Mouse (Mus musculus) ES-Bruce4 (cell line): ENCODE results near the gene Katna1. TPM values are rescaled to one million over a fixed set of nuclear protein-coding genes. Genes with fewer than 3 reads are reported as not detected.

Experiments
- H3K27ac ChIP-seq: 2 replicates; pipeline ENCODE4 v1.5.1; 2012; ENCODE audit warnings: low read length, inconsistent platforms; ENCODE audit not compliant: insufficient read depth
- H3K27me3 ChIP-seq: 2 replicates; pipeline ENCODE4 v1.6.1; 2012; ENCODE audit warnings: mild to moderate bottlenecking, low read length, inconsistent platforms; ENCODE audit not compliant: control insufficient read depth, poor library complexity, insufficient read depth, severe bottlenecking
- H3K36me3 ChIP-seq: 2 replicates; pipeline ENCODE4 v1.6.1; 2012; ENCODE audit warnings: inconsistent platforms, mild to moderate bottlenecking, low read length, moderate library complexity; ENCODE audit not compliant: control insufficient read depth, poor library complexity, insufficient read depth, severe bottlenecking
- H3K4me1 ChIP-seq: one replicate; pipeline ENCODE4 v1.8.1; 2011; ENCODE audit warnings: low read length; ENCODE audit not compliant: control insufficient read depth, insufficient read depth
- H3K4me3 ChIP-seq: 2 replicates; pipeline ENCODE4 v1.5.1; 2011; ENCODE audit warnings: low read depth, mild to moderate bottlenecking, low read length
- H3K9ac ChIP-seq: 2 replicates; pipeline ENCODE4 v1.6.1; 2012; ENCODE audit warnings: low read depth, mild to moderate bottlenecking, inconsistent platforms; ENCODE audit not compliant: poor library complexity, severe bottlenecking
- H3K9me3 ChIP-seq: replicated peaks from 2 replicates; pipeline ENCODE4 v1.6.1; 2012; ENCODE audit warnings: mild to moderate bottlenecking, low read length, inconsistent platforms; ENCODE audit not compliant: control insufficient read depth, poor library complexity, insufficient read depth, severe bottlenecking
- CTCF ChIP-seq: IDR thresholded peaks from one replicate; pipeline ENCODE4 v1.8.1; 2011; ENCODE audit warnings: low read depth, low read length
- EP300 ChIP-seq: IDR thresholded peaks from 2 replicates; pipeline ENCODE4 v1.6.1; 2011; ENCODE audit warnings: low read depth, low read length; ENCODE audit not compliant: insufficient read depth
- POLR2A ChIP-seq: IDR thresholded peaks from one replicate; pipeline ENCODE4 v1.8.1; 2011; ENCODE audit warnings: low read length; ENCODE audit not compliant: insufficient read depth
- polyA plus RNA-seq: library from polyadenylated mRNA; stranded (reverse); fragments of >200 nt; gene quantifications from 2 replicates; pipeline ENCODE4 v1.2.4, GENCODE M21; 2011; ENCODE audit warnings: low read depth; ENCODE audit not compliant: missing spikeins, insufficient read depth, insufficient read length

Gene Katna1
- polyA plus RNA-seq, result 58.4 and 59.1 TPM in 2 replicates

DNA sequence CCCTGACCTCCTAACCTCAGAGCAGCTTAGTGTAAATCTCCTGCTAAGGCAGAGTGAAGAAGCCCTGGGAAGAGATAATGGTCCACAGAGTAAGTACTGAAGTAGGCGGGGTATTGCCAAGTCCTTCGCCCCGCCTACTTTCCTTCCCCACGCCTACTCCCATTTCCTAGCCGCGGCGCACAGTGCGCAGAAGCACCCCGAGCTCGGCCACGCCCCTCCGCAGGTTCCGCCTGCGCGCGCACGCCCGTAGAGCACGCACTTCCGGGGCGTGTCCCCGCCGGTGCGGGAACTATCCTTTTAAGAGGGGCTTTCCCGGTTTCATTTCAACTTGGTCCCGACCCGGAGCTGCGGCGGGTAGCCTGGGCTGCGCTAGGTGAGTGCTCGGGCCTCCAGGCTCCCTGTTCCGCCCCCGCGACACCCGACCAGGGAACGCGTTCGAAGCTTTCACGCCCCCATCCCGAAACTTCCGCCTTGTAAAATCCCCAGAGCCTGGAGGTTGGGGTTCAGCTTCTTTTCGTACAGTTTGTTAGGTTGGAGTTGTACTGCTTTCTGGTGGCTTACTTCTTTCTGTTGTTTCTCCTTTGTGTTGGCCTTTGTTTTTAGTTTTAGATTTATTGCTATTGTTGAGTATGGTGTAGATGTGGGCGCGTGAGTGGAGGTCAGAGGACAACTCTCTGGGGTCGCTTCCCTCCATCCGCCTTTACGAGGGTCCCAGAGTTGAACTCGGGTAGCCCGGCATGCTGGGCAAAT, at the start of gene Katna1:
Gene Katna1, plus strand, starts transcription at position 250 of the 750 bp plus-strand sequence.
- H3K9ac ChIP-seq, result peak within 1 kb of the TSS; percentile 72
- peak within 1 kb of the TSS; percentile 89 for H3K4me3 ChIP-seq
- H3K27ac ChIP-seq, result no peak within 1 kb of the TSS
- no peak for TF ChIP-seq CTCF
- TF ChIP-seq EP300, result no peak
- peak; percentile 46 for TF ChIP-seq POLR2A
- H3K4me1 ChIP-seq, result no peaks in the 10 kb centered on the region
- H3K36me3 ChIP-seq, result no peaks in the 10 kb centered on the region
- no peaks in the 10 kb centered on the region for H3K27me3 ChIP-seq
- no peaks in the 10 kb centered on the region for H3K9me3 ChIP-seq

DNA sequence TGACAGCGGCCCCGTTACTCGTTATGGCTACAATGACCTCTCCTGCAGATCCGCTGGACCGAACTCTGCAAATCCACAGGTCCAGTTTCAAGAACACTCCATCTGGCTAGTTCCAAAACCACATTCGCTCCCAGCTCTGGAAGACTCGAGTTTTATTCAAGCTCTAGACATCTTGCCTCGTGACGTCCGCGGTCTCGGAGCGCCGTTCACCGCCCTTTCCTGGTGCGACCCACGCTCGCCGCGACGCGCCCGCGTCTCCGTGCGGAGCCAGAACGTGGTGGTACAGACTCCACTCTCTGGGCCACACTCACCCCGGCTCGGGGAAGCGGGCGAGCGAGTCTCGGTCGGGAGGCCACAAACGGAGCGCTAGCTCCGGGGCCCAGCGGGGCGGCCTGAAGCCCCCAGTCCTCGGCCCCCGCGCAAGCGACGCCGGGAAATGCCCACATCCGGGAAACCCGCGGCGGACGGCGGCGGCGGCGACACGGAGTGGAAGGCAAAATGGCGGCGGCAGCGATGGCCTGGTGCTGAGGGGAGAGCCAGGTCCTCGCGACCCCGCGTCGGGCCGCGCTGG, 45.0 kb upstream of the Katna1 start, which contains the start of the genes Pcmt1 and Lats1:
Gene Pcmt1, minus strand, starts transcription at position 406 of the 571 bp plus-strand sequence.
Gene Lats1, plus strand, starts transcription at position 484 of the 571 bp plus-strand sequence.
- H3K9me3 ChIP-seq, result no peaks in the 10 kb centered on the region
- H3K4me3 ChIP-seq, result peak within 1 kb of the TSS; percentile 82
- no peaks in the 10 kb centered on the region for H3K4me1 ChIP-seq
- H3K27me3 ChIP-seq, result no peaks in the 10 kb centered on the region
- peaks cover 37% of the 10 kb centered on the region for H3K36me3 ChIP-seq
- TF ChIP-seq POLR2A (peak; percentile 43), EP300 (no peak)
- H3K27ac ChIP-seq, result no peak within 1 kb of the TSS
- peak within 1 kb of the TSS; percentile 99 for H3K9ac ChIP-seq

DNA sequence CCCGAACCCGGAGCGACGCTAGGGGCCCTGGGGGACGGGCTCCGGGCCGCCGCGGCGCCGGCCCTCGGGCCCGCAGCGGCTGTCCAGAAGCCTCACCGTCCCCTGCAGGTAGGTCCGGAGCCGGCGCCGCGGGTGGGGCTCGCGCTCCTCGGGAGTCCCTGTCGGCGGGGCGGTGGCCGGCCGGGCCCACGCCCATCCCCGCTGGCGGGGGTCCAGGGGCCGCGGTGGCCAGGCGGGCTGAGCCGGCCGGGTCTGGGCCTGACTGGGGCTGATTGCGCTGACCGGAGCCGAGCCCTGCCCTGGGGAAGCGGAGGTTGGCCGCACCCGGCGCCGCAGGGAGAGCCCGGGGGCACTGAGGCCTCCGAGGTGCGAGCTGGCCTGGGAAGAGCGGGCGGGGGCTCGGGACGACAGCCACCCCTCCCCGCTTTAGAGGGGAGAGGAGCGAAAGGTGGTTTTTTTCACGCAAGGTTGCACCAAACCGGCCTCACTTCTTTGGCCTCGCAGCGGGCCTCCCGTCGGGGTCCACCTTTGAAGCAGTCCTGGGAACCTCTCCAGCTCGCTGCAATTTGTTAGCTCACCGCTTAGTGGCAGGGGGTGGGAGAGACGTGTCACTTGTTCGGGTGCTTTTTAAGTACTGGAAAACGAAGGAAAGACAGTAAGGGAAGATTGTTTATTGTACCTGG, 44.3 kb upstream of the Katna1 start:
- H3K27me3 ChIP-seq, result no peaks in the 10 kb centered on the region
- peaks cover 30% of the 10 kb centered on the region for H3K36me3 ChIP-seq
- TF ChIP-seq CTCF (no peak), EP300 (no peak), POLR2A (no peak)
- H3K4me1 ChIP-seq, result no peaks in the 10 kb centered on the region
- no peaks in the 10 kb centered on the region for H3K9me3 ChIP-seq
- peak overlapping the region; percentile 99 for H3K9ac ChIP-seq
- H3K27ac ChIP-seq, result no peak overlapping the region
- H3K4me3 ChIP-seq, result peak overlapping the region; percentile 82

DNA sequence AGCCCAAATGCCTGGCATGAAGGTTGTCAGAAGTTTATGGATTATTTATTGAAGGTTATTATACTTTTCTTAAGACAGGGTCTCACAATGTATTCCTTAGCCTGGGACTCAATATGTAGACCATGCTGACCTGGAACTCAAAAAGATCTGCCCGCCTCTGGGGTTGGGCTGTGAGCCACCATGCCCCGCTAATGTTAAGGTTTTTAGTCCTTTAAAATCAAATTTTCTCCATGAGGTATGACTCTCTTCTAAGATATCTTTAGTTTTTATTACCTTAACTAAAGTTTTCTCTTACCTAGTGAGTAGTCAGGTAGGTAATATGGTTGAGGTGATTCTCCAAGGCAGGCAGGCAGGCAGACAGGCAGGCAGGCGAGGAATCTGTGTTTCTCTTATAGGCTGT, 43.6 kb upstream of the Katna1 start:
- H3K4me3 ChIP-seq, result no peak overlapping the region
- no peaks in the 10 kb centered on the region for H3K4me1 ChIP-seq
- peaks cover 22% of the 10 kb centered on the region for H3K36me3 ChIP-seq
- H3K27ac ChIP-seq, result no peak overlapping the region
- H3K27me3 ChIP-seq, result no peaks in the 10 kb centered on the region
- H3K9me3 ChIP-seq, result no peaks in the 10 kb centered on the region
- TF ChIP-seq EP300 (no peak), POLR2A (no peak), CTCF (no peak)
- 0 out of 2 replicates have a peak overlapping the region, but pooled peaks have one; percentile 99 for H3K9ac ChIP-seq

DNA sequence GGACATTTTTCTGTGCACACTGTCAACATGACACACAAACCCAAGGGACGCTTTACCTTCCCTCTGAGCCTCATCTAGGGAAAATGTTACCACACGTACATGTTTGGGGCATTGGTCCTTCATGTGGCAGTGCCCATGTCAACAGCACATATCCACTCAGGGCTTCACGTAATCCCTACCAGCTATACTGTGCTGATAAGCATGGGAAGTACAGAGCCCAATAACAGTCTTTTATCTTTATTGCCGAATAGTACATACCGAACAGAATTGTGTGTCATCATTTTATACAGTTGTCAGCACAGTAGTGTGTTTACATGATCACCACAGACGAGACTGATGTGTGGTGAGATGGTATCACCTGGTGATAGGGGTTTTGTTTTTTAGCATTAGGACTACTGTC, 38.9 kb upstream of the Katna1 start:
- Histone ChIP-seq H3K27ac (no peak overlapping the region), H3K4me3 (no peak overlapping the region), H3K4me1 (no peaks in the 10 kb centered on the region), H3K27me3 (no peaks in the 10 kb centered on the region), H3K36me3 (peaks cover 8% of the 10 kb centered on the region), H3K9ac (no peak overlapping the region), H3K9me3 (no peaks in the 10 kb centered on the region)
- TF ChIP-seq EP300 (no peak), CTCF (no peak), POLR2A (no peak)

DNA sequence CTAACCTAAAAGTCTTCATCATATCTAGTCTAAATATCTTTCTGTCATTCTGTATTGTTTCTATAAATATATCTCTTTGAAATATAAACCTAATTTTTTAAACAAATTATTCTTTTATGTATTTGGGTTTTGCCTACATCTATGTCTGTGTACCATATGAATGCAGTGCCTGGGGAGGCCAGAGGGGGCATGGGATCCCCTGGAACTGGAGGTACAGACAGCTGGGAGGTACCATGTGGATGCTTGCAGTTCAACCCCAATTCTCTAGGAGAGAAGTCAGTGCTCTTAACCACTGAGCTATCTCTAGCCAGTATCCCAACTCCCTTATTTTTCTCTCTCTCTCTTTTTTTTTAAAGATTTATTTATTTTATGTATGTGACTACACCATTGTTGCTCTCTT, 30.5 kb upstream of the Katna1 start:
- Histone ChIP-seq H3K9me3 (no peaks in the 10 kb centered on the region), H3K27me3 (no peaks in the 10 kb centered on the region), H3K4me3 (no peak overlapping the region), H3K4me1 (no peaks in the 10 kb centered on the region), H3K36me3 (peaks cover 36% of the 10 kb centered on the region), H3K9ac (no peak overlapping the region), H3K27ac (no peak overlapping the region)
- TF ChIP-seq POLR2A (no peak), CTCF (no peak)
